Mouse (Mus musculus) heart, postnatal 0 days (tissue): ENCODE data around the gene Cuta.

Experiments
- CTCF ChIP-seq: IDR thresholded peaks from 2 replicates; pipeline ENCODE4 v1.5.1; 2016; ENCODE audit warnings: antibody characterized with exemption, control low read depth, low read depth
- EP300 ChIP-seq: IDR thresholded peaks from 2 replicates; pipeline ENCODE4 v1.6.1; 2016; ENCODE audit warnings: antibody characterized with exemption, low read depth

DNA sequence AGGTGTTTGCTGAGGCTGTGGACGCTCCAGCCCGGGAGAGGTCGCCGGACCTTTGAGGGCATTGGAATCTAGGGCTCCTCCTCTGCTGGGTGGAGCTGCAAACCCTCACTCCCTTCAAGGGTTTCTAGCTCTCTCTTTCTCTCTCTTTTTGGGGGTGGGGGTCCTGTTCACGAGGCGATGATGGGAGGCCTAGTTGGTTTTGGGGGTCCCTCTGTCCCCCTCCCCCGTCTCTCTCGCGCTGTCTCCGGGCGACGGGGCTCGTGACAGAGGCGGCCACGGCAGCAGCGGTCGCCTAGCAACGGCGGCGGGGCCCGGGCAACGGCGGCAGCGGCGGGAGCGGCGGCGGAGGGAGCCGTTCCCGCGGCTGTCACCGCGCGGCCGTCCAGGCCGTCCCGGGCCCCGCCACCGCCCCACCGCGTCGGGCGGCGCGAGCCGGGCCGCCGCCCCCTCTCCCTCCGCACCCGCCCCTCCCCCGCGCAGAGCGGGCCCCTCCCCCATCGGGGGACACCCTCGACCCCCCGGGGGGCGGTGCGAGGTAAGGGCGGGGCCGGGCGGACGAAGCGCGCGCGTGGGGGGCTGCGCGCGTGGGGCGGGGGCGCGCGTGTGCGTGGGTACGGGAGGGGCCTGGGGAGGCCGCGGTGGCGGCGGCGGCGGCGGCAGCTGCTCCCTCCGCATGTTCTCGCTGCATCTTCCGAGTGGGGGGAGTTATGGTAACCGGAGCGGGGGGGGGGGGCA, 9.1 kb upstream of the Cuta start:
- TF ChIP-seq CTCF (no peak), EP300 (no peak)
